Comparison of ENCODE assay signal across 14 mouse cellular contexts in the genomic region with DNA sequence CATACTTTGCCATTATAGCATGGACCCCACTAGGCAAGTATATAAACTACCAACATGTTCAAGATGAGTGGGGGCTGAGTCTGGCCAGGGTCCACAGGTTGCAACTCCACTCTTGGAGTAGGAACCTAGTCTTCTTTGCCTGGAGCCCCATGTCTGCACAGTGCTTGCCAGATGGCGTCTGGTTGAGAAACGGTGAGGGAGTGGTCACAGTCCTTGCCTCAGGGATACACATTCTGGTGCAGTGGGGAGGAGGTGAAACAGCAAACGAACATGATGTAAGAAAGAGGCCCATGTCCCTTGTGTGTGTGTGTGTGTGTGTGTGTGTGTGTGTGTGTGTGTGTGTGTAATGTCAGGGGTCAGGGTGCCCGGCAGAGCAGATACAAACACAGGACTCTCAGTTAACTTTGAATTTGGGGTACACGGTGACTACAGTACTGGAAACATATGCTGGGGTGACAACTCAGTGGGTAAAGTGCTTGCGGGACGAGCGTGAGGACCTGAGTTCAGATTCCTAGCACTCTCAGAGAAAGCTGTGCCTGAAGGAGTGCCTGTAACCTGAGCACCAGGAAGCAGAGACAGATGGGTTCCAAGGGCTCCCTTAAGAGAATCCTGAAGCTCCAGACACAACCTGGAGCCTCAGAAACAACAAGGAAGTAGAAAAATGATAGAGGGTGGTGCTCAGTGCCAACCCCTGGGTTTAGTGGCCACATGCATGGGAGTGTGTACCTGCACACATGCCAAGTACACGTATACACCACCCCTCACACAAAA.
A peak's percentile ranks its signal among the peaks of the same experiment; 100 is the strongest.
DNase-seq lines count a peak whose midpoint lies in the region; ATAC-seq and TF ChIP-seq lines count a peak whose summit lies in the region.
"Had no signal": no experiment of that assay in that cellular context is flagged by ENCODE, and none has a peak within 500 bp of the region (broad histone marks: within the 10 kb centered on the region; RNA-seq: fewer than 3 reads in every experiment).

No protein-coding gene starts in this region.

- H3K9ac ChIP-seq in intestine, embryonic 15.5 days = no peak overlapping the region
- H3K9ac ChIP-seq in stomach, postnatal 0 days (ENCODE audit: low read length) = no peak overlapping the region
- H3K9ac ChIP-seq: embryonic facial prominence, embryonic 13.5 days had no signal

- no peak overlapping the region for H3K4me3 ChIP-seq in intestine, embryonic 15.5 days (replicated peaks)
- no peak overlapping the region for H3K4me3 ChIP-seq in stomach, postnatal 0 days (ENCODE audit: low read depth, low read length)
- no peak overlapping the region for H3K4me3 ChIP-seq in left cerebral cortex, adult 2 months
- H3K4me3 ChIP-seq: embryonic facial prominence, embryonic 13.5 days; myocyte had no signal

- no peaks in the 10 kb centered on the region for H3K36me3 ChIP-seq in intestine, embryonic 15.5 days
- H3K36me3 ChIP-seq in stomach, postnatal 0 days (ENCODE audit: control insufficient read depth, insufficient read depth, low read length) = no peaks in the 10 kb centered on the region
- H3K36me3 ChIP-seq: embryonic facial prominence, embryonic 13.5 days had no signal

- ATAC-seq in intestine, embryonic 15.5 days = peak; percentile 52
- ATAC-seq in stomach, postnatal 0 days (ENCODE audit: low FRiP score, low TSS enrichment) = peak; percentile 85; the same call in 1 of the 2 replicates

- no peak for TF ChIP-seq EP300 in stomach, postnatal 0 days (optimal IDR thresholded peaks at IDR 0.05)

- 62% methylated on average over 9 of the region's 9 CpGs for WGBS in intestine, embryonic 15.5 days
- WGBS in stomach, postnatal 0 days = 58% methylated on average over 9 of the region's 9 CpGs

- DNase-seq in heart, adult 11 months = peak; percentile 85
- no peak for DNase-seq in heart, adult 9 months (ENCODE audit: low spot score in 2 of 2)
- DNase-seq in ovary, postnatal 36 days (ENCODE audit: low spot score) = peak; percentile 20
- no peak for DNase-seq in ovary, postnatal 10 days (ENCODE audit: low spot score)
- peak; percentile 37 for DNase-seq in stomach, postnatal 0 days (ENCODE audit: low spot score)
- no peak for DNase-seq in kidney, postnatal 36 days
- DNase-seq in left cerebral cortex, adult 2 months (ENCODE audit: extremely low spot score in 1 of 2, low spot score in 2 of 2) = no peak
- DNase-seq: cerebellum, adult 8-10 months; heart, postnatal 36 days; layer of hippocampus, adult 9-11 months; thymus, postnatal 4 days had no signal

- H3K4me2 ChIP-seq in intestine, embryonic 15.5 days (replicated peaks) = no peak overlapping the region
- no peak overlapping the region for H3K4me2 ChIP-seq in stomach, postnatal 0 days (replicated peaks; ENCODE audit: low read depth)
- H3K4me2 ChIP-seq: embryonic facial prominence, embryonic 13.5 days had no signal

- no peaks in the 10 kb centered on the region for H3K9me3 ChIP-seq in intestine, embryonic 15.5 days
- H3K9me3 ChIP-seq in stomach, postnatal 0 days (ENCODE audit: control insufficient read depth, low read length) = no peaks in the 10 kb centered on the region
- H3K9me3 ChIP-seq: embryonic facial prominence, embryonic 13.5 days had no signal

- H3K27me3 ChIP-seq in intestine, embryonic 15.5 days (replicated peaks) = no peaks in the 10 kb centered on the region
- no peaks in the 10 kb centered on the region for H3K27me3 ChIP-seq in stomach, postnatal 0 days (ENCODE audit: control insufficient read depth, insufficient read depth, low read length)
- H3K27me3 ChIP-seq: embryonic facial prominence, embryonic 13.5 days had no signal

- TF ChIP-seq CTCF in stomach, postnatal 0 days (IDR thresholded peaks at IDR 0.05; ENCODE audit: low read depth) = no peak
- no peak for TF ChIP-seq CTCF in left cerebral cortex, adult 2 months (IDR thresholded peaks at IDR 0.05)

- peaks cover 17% of the 10 kb centered on the region for H3K4me1 ChIP-seq in intestine, embryonic 15.5 days (replicated peaks)
- H3K4me1 ChIP-seq in stomach, postnatal 0 days (replicated peaks; ENCODE audit: control insufficient read depth, insufficient read depth) = no peaks in the 10 kb centered on the region; the same call in 1 of the 2 replicates

- intact Hi-C loops in left cerebral cortex, adult 2 months (cut with DNase I) = no loop called here

- H3K27ac ChIP-seq in intestine, embryonic 15.5 days = no peak overlapping the region
- no peak overlapping the region for H3K27ac ChIP-seq in stomach, postnatal 0 days (replicated peaks)
- no peak overlapping the region for H3K27ac ChIP-seq in left cerebral cortex, adult 2 months

Comparison
In these comparisons a context has a peak if more than half of its experiments do, and no peak if none do; other contexts are left out.
1. DNase-seq: peak in heart, adult 11 months (single experiment), ovary, postnatal 36 days (single experiment) and stomach, postnatal 0 days (single experiment); none in heart, adult 9 months (0 of 2), ovary, postnatal 10 days (single experiment), kidney, postnatal 36 days (0 of 2) and left cerebral cortex, adult 2 months (0 of 2).